Mouse (Mus musculus): Measurements from ENCODE around the gene Crkl. TPM values are rescaled to one million over a fixed set of nuclear protein-coding genes. Genes with fewer than 3 reads are reported as not detected.

Gene Crkl
- polyA plus RNA-seq, 1 experiment from 2014 or later = 59.9 TPM

- no peaks in the 10 kb centered on the region for H3K9me3 ChIP-seq (ENCODE audit: control insufficient read depth, low read length)
- WGBS = 93% methylated on average over 2 of the region's 2 CpGs
- H3K27ac ChIP-seq (replicated peaks; ENCODE audit: low read depth, low read length) = no peak overlapping the region
- ATAC-seq (ENCODE audit: low read depth) (no peak), DNase-seq (ENCODE audit: low spot score) (no peak)
- H3K9ac ChIP-seq (ENCODE audit: low read depth, low read length) = peak overlapping the region; percentile 74; the same call in 1 of the 2 replicates
- peaks cover 10% of the 10 kb centered on the region for H3K4me1 ChIP-seq (ENCODE audit: control insufficient read depth, insufficient read depth, low read length)
- H3K4me3 ChIP-seq (ENCODE audit: low read depth, low read length) = peak overlapping the region; percentile 83; the same call in 1 of the 2 replicates
- H3K27me3 ChIP-seq (replicated peaks; ENCODE audit: control insufficient read depth, insufficient read depth, low read length) = no peaks in the 10 kb centered on the region
- peak overlapping the region; percentile 87; the same call in 1 of the 2 replicates for H3K4me2 ChIP-seq (ENCODE audit: low read depth, low read length)
- peaks cover 33% of the 10 kb centered on the region for H3K36me3 ChIP-seq (ENCODE audit: control insufficient read depth, insufficient read depth, low read length)
These were observed 58.4 kb downstream of the Crkl start for GRCm38 (mm10) chr16:17510143-17510542.

DNA sequence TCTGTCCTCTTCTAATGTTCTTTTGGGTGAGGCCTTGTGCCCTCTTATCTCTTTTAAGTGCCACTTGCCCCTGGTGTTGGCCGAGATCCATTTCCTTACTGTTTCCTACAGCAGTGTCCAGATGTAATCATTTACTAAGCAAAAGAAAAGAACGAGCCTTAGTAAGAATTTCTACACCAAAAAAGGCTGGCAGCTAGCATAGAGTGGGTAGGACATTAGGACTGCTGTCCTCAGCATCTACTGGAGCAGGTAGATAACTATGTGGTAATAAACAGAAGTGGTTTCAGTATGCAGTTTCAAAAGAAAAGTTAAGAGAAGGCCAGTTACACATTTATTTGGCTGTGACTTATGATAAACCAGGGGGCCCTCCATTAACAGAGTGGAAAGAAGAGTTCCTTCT, 58.9 kb downstream of the Crkl start:
- 85% methylated on average over 2 of the region's 2 CpGs for WGBS
- Histone ChIP-seq H3K4me3 (ENCODE audit: low read depth, low read length) (no peak overlapping the region), H3K4me1 (ENCODE audit: control insufficient read depth, insufficient read depth, low read length) (peaks cover 10% of the 10 kb centered on the region), H3K9me3 (ENCODE audit: control insufficient read depth, low read length) (no peaks in the 10 kb centered on the region), H3K27me3 (replicated peaks; ENCODE audit: control insufficient read depth, insufficient read depth, low read length) (no peaks in the 10 kb centered on the region), H3K9ac (ENCODE audit: low read depth, low read length) (no peak overlapping the region; the same call in 1 of the 2 replicates), H3K27ac (replicated peaks; ENCODE audit: low read depth, low read length) (no peak overlapping the region), H3K4me2 (ENCODE audit: low read depth, low read length) (no peak overlapping the region), H3K36me3 (ENCODE audit: control insufficient read depth, insufficient read depth, low read length) (peaks cover 38% of the 10 kb centered on the region)
- ATAC-seq (ENCODE audit: low read depth) (no peak), DNase-seq (ENCODE audit: low spot score) (no peak)

DNA sequence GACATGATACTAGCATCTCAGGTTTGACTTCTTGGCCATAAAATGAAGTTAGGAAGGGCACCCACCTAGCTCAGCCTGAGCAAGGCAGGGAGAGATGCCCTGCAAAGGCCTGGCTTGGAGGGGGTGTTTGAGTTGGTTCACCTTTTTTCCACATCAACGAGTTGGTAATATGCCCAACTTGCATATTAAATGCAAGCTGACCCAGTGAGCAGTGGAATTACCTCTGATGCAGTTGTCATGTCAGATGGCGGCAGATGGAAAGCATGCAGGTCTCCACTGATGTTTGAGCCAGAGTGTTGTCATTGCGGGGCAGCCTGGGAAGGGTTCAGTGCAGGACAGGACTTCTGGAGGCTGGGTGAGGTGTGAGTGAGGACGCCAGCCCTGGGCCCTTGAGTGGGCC, 59.6 kb downstream of the Crkl start:
- H3K9me3 ChIP-seq (ENCODE audit: control insufficient read depth, low read length) = no peaks in the 10 kb centered on the region
- no peak overlapping the region for H3K4me3 ChIP-seq (ENCODE audit: low read depth, low read length)
- no peaks in the 10 kb centered on the region for H3K27me3 ChIP-seq (replicated peaks; ENCODE audit: control insufficient read depth, insufficient read depth, low read length)
- no peak overlapping the region for H3K4me2 ChIP-seq (ENCODE audit: low read depth, low read length)
- H3K36me3 ChIP-seq (ENCODE audit: control insufficient read depth, insufficient read depth, low read length) = peaks cover 46% of the 10 kb centered on the region
- no peak for DNase-seq (ENCODE audit: low spot score)
- peaks cover 10% of the 10 kb centered on the region for H3K4me1 ChIP-seq (ENCODE audit: control insufficient read depth, insufficient read depth, low read length)
- no peak overlapping the region for H3K27ac ChIP-seq (replicated peaks; ENCODE audit: low read depth, low read length)
- 98% methylated on average over 4 of the region's 4 CpGs for WGBS
- H3K9ac ChIP-seq (ENCODE audit: low read depth, low read length) = no peak overlapping the region
- no peak for ATAC-seq (ENCODE audit: low read depth)

DNA sequence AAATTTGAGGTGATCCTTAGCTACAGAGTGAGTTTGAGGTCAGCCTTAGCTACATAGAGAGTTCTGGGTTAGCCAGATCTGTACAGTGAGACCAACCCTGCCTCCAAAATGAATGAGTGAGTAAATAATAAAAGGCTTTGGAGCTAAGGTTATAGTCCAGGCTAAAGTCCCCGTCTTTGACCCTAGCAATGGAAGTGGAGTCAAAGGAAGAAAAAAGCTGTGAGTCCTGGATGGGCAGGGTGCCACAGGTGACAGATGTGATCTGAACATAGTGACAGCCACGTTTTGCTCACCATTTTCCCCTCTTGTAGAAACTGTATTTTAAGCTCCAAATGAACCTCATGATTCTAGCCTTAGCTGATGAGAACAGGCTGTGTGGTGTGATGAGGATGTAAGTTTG, 67.1 kb downstream of the Crkl start:
- Histone ChIP-seq H3K4me3 (ENCODE audit: low read depth, low read length) (no peak overlapping the region), H3K4me2 (ENCODE audit: low read depth, low read length) (no peak overlapping the region), H3K36me3 (ENCODE audit: control insufficient read depth, insufficient read depth, low read length) (peaks cover 92% of the 10 kb centered on the region), H3K4me1 (ENCODE audit: control insufficient read depth, insufficient read depth, low read length) (no peaks in the 10 kb centered on the region), H3K9ac (ENCODE audit: low read depth, low read length) (no peak overlapping the region), H3K27me3 (replicated peaks; ENCODE audit: control insufficient read depth, insufficient read depth, low read length) (no peaks in the 10 kb centered on the region), H3K9me3 (ENCODE audit: control insufficient read depth, low read length) (no peaks in the 10 kb centered on the region), H3K27ac (replicated peaks; ENCODE audit: low read depth, low read length) (no peak overlapping the region)
- DNase-seq (ENCODE audit: low spot score) (no peak), ATAC-seq (ENCODE audit: low read depth) (no peak)
- 71% methylated on average over 2 of the region's 2 CpGs for WGBS

DNA sequence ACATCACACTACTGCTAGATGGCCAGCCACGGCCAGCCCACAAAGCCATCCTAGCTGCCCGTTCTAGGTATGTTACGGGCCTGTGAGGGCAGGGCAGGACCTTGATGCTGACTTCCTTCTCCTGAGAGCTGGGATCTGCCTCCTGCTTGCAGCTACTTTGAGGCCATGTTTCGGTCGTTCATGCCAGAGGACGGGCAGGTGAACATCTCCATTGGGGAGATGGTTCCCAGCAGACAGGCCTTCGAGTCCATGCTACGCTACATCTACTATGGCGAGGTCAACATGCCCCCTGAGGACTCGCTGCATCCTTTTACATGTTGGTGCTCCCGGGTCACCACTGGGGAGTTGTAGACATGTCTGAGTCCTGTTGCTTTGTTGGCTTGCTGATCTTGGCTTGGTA, 72.4 kb downstream of the Crkl start:
- no peak overlapping the region for H3K27ac ChIP-seq (replicated peaks; ENCODE audit: low read depth, low read length)
- H3K9ac ChIP-seq (ENCODE audit: low read depth, low read length) = no peak overlapping the region
- no peak overlapping the region for H3K4me2 ChIP-seq (ENCODE audit: low read depth, low read length)
- H3K36me3 ChIP-seq (ENCODE audit: control insufficient read depth, insufficient read depth, low read length) = peaks cover 99% of the 10 kb centered on the region
- no peaks in the 10 kb centered on the region for H3K4me1 ChIP-seq (ENCODE audit: control insufficient read depth, insufficient read depth, low read length)
- 91% methylated on average over 11 of the region's 11 CpGs for WGBS
- H3K4me3 ChIP-seq (ENCODE audit: low read depth, low read length) = no peak overlapping the region
- DNase-seq (ENCODE audit: low spot score) (no peak), ATAC-seq (ENCODE audit: low read depth) (no peak)
- no peaks in the 10 kb centered on the region for H3K9me3 ChIP-seq (ENCODE audit: control insufficient read depth, low read length)
- no peaks in the 10 kb centered on the region for H3K27me3 ChIP-seq (replicated peaks; ENCODE audit: control insufficient read depth, insufficient read depth, low read length)

GRCm38 (mm10) chr16:17525524-17525923, 73.7 kb downstream of the Crkl start:
- H3K9me3 ChIP-seq (ENCODE audit: control insufficient read depth, low read length) = no peaks in the 10 kb centered on the region
- ATAC-seq (ENCODE audit: low read depth) (no peak), DNase-seq (ENCODE audit: low spot score) (no peak)
- no peak overlapping the region for H3K9ac ChIP-seq (ENCODE audit: low read depth, low read length)
- H3K27me3 ChIP-seq (replicated peaks; ENCODE audit: control insufficient read depth, insufficient read depth, low read length) = no peaks in the 10 kb centered on the region
- no peak overlapping the region for H3K4me3 ChIP-seq (ENCODE audit: low read depth, low read length)
- H3K4me2 ChIP-seq (ENCODE audit: low read depth, low read length) = no peak overlapping the region
- H3K27ac ChIP-seq (replicated peaks; ENCODE audit: low read depth, low read length) = no peak overlapping the region
- WGBS = 84% methylated on average over 3 of the region's 3 CpGs
- peaks cover 89% of the 10 kb centered on the region for H3K36me3 ChIP-seq (ENCODE audit: control insufficient read depth, insufficient read depth, low read length)
- peaks cover 6% of the 10 kb centered on the region; the same call in 1 of the 2 replicates for H3K4me1 ChIP-seq (ENCODE audit: control insufficient read depth, insufficient read depth, low read length)

DNA sequence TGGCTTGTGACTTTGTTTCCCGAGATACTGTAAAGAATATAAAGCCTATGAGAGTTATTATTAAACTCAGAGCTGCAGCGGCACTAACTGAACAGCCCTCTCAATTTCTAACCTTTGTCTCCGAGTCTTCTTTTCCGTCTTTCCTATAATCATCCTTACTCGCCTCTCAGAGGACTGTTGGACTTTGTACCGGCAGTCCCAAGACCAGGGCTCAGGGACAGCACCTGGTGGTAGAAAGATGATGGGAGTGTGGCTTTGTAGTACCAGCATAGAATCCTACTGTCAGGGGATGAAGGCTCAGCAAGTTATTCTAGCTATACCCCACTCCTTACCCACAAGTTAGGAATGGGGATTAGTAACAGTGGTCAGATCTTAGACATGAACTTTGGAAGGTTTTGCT, 74.4 kb downstream of the Crkl start:
- Histone ChIP-seq H3K4me2 (ENCODE audit: low read depth, low read length) (no peak overlapping the region), H3K4me3 (ENCODE audit: low read depth, low read length) (no peak overlapping the region), H3K9me3 (ENCODE audit: control insufficient read depth, low read length) (no peaks in the 10 kb centered on the region), H3K27me3 (replicated peaks; ENCODE audit: control insufficient read depth, insufficient read depth, low read length) (no peaks in the 10 kb centered on the region), H3K9ac (ENCODE audit: low read depth, low read length) (no peak overlapping the region), H3K36me3 (ENCODE audit: control insufficient read depth, insufficient read depth, low read length) (peaks cover 82% of the 10 kb centered on the region), H3K4me1 (ENCODE audit: control insufficient read depth, insufficient read depth, low read length) (peaks cover 6% of the 10 kb centered on the region; the same call in 1 of the 2 replicates), H3K27ac (replicated peaks; ENCODE audit: low read depth, low read length) (no peak overlapping the region)
- 90% methylated on average over 6 of the region's 6 CpGs for WGBS
- DNase-seq (ENCODE audit: low spot score) = no peak
- ATAC-seq (ENCODE audit: low read depth) = no peak

DNA sequence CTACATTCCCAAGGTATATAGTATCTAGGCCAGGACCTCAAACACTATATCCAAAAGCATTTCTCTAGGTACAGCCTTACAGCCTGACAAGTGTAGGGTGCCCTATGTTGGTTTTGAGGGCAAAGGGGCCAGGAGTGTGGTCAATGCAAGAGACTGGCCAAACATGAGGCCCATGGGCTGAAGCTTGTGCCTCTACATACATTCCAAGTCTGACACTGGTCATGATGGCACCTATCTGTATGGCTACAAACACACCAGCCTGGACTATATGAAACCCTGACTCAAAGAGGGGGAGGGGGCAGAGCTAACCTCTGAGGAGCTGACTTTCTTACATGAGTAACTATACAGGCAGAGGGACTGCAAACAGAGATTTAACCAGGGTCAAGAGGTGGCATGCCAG, 75.8 kb downstream of the Crkl start:
- H3K27me3 ChIP-seq (replicated peaks; ENCODE audit: control insufficient read depth, insufficient read depth, low read length) = no peaks in the 10 kb centered on the region
- no peak overlapping the region for H3K9ac ChIP-seq (ENCODE audit: low read depth, low read length)
- peaks cover 11% of the 10 kb centered on the region; the same call in 1 of the 2 replicates for H3K4me1 ChIP-seq (ENCODE audit: control insufficient read depth, insufficient read depth, low read length)
- no peak for ATAC-seq (ENCODE audit: low read depth)
- no peak overlapping the region for H3K27ac ChIP-seq (replicated peaks; ENCODE audit: low read depth, low read length)
- no peak overlapping the region for H3K4me3 ChIP-seq (ENCODE audit: low read depth, low read length)
- no peak for DNase-seq (ENCODE audit: low spot score)
- H3K9me3 ChIP-seq (ENCODE audit: control insufficient read depth, low read length) = no peaks in the 10 kb centered on the region
- no peak overlapping the region for H3K4me2 ChIP-seq (ENCODE audit: low read depth, low read length)
- peaks cover 68% of the 10 kb centered on the region for H3K36me3 ChIP-seq (ENCODE audit: control insufficient read depth, insufficient read depth, low read length)

DNA sequence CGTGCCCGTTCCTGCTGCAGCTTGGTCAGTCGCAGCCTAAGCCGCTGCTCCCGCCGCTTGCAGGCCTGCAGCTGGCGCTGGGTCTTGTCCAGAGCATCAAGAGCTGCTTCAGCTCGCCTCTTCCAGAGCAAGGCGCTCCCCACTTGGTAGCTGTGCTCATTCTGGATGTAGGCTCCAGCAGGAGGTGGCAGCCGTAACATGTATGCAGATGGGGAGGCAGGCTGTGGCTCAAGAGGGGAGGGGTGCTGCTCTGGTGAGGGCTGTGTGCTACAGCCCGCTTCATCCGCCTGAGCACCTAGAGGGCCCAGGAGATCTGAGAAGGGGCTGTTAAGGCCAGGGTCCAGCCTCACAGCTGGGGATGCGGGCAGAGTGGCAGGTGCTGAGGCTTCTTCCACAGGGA, 76.5 kb downstream of the Crkl start:
- H3K27me3 ChIP-seq (replicated peaks; ENCODE audit: control insufficient read depth, insufficient read depth, low read length) = no peaks in the 10 kb centered on the region
- H3K36me3 ChIP-seq (ENCODE audit: control insufficient read depth, insufficient read depth, low read length) = peaks cover 62% of the 10 kb centered on the region
- WGBS = 88% methylated on average over 13 of the region's 13 CpGs
- H3K4me2 ChIP-seq (ENCODE audit: low read depth, low read length) = no peak overlapping the region
- H3K9me3 ChIP-seq (ENCODE audit: control insufficient read depth, low read length) = no peaks in the 10 kb centered on the region
- ATAC-seq (ENCODE audit: low read depth) (no peak), DNase-seq (ENCODE audit: low spot score) (no peak)
- H3K9ac ChIP-seq (ENCODE audit: low read depth, low read length) = no peak overlapping the region
- peaks cover 11% of the 10 kb centered on the region; the same call in 1 of the 2 replicates for H3K4me1 ChIP-seq (ENCODE audit: control insufficient read depth, insufficient read depth, low read length)
- no peak overlapping the region for H3K27ac ChIP-seq (replicated peaks; ENCODE audit: low read depth, low read length)
- H3K4me3 ChIP-seq (ENCODE audit: low read depth, low read length) = no peak overlapping the region
